Mouse (Mus musculus) heart, adult 18-20 months (tissue): ENCODE results near the gene Tmub1. TPM values are rescaled to one million over a fixed set of nuclear protein-coding genes. Genes with fewer than 3 reads are reported as not detected.

Experiments used
- total RNA-seq, 2 experiments: library from RNA; stranded (reverse); gene quantifications; 2 replicates each; pipeline ENCODE4 v1.2.3; 2021

The Tmub1 gene
- total RNA-seq, 2 experiments from 2014 or later, result 10.7 to 10.8 TPM

Other genes starting within 250 kb of the Tmub1 start
- 10 to 100 TPM; 52.6 to 61.1 TPM for gene Kcnh2, start 96.2 kb downstream of the Tmub1 start, total RNA-seq
- 10 to 100 TPM; 21.8 to 22.6 TPM for gene Nos3, start 83.0 kb downstream of the Tmub1 start, total RNA-seq
- gene Atg9b, start 55.7 kb downstream of the Tmub1 start, total RNA-seq, result 1 to 10 TPM in 1 of 2 experiments, under 1 TPM in 1; 0.75 to 1.4 TPM
- 10 to 100 TPM; 87.2 to 90.7 TPM for gene Abcb8, start 54.2 kb downstream of the Tmub1 start, total RNA-seq
- gene Asic3, start 34.5 kb downstream of the Tmub1 start, total RNA-seq, result not detected
- gene Cdk5, start 24.3 kb downstream of the Tmub1 start, total RNA-seq, result 10 to 100 TPM; 19.3 to 23.0 TPM
- 10 to 100 TPM; 25.5 to 30.3 TPM for gene Slc4a2, start 24.0 kb downstream of the Tmub1 start, total RNA-seq
- gene Fastk, start 2.6 kb downstream of the Tmub1 start, total RNA-seq, result 100 to 1,000 TPM; 288 to 330 TPM
- 10 to 100 TPM; 89.1 to 98.9 TPM for gene Agap3, start 4.3 kb upstream of the Tmub1 start, total RNA-seq
- not detected for gene Gbx1, start 79.3 kb upstream of the Tmub1 start, total RNA-seq
- 10 to 100 TPM; 83.7 to 90.6 TPM for gene Asb10, start 93.1 kb upstream of the Tmub1 start, total RNA-seq
- not detected for gene 4931409K22Rik, start 109.0 kb upstream of the Tmub1 start, total RNA-seq
- gene Abcf2, start 129.6 kb upstream of the Tmub1 start, total RNA-seq, result 10 to 100 TPM; 53.5 to 54.9 TPM
- 1 to 10 TPM; 5.8 to 6.9 TPM for gene Chpf2, start 138.9 kb upstream of the Tmub1 start, total RNA-seq
- 10 to 100 TPM; 56.5 to 59.8 TPM for gene Smarcd3, start 176.6 kb upstream of the Tmub1 start, total RNA-seq
- 10 to 100 TPM; 35.4 to 41.2 TPM for gene Nub1, start 237.7 kb upstream of the Tmub1 start, total RNA-seq